Comparison of ENCODE assay signal across 8 mouse cellular contexts in genomic region chr11:4266271-4267201, GRCm38 (mm10). TPM values are rescaled to one million over a fixed set of nuclear protein-coding genes. Genes with fewer than 3 reads are reported as not detected.
DNase-seq lines count a peak whose midpoint lies in the region; ATAC-seq lines count a peak whose summit lies in the region.

No protein-coding gene starts in this region.

- peaks cover 37% of the 10 kb centered on the region for H3K4me1 ChIP-seq in midbrain, embryonic 10.5 days

- intact Hi-C loops in heart, postnatal 10 days (cut with DNase I) = loop anchor here (5.0 to 10.0 kb wide), 2 partner anchors 36 to 438 kb away; partner anchors contain the start of genes Uqcr10 and Zmat5

- DNase-seq in thymus, postnatal 4 days = peak; percentile 53
- DNase-seq in thymus, postnatal 0 days (ENCODE audit: low spot score) = no peak
- DNase-seq in embryo, embryonic 10.5 days (ENCODE audit: low spot score) = peak; percentile 50
- peak; percentile 69 to 77 for DNase-seq in heart, postnatal 10 days
- peak; percentile 48 to 80 for DNase-seq in kidney, postnatal 36 days
- peak; percentile 47 for DNase-seq in midbrain, embryonic 10.5 days (ENCODE audit: low spot score)
- no peak for DNase-seq in c-Kit-positive CD71-positive TER-119-positive erythroid progenitor cells, embryonic 14.5 days (ENCODE audit: low spot score)

- H3K9me3 ChIP-seq in midbrain, embryonic 10.5 days (replicated peaks) = no peaks in the 10 kb centered on the region

- WGBS in midbrain, embryonic 10.5 days = 1% methylated on average over 61 of the region's 61 CpGs

- no peak for ATAC-seq in megakaryocyte-erythroid progenitor cell, adult 5-6 weeks (replicated peaks; ENCODE audit: low FRiP score, low TSS enrichment, poor library complexity, severe bottlenecking)

- H3K27me3 ChIP-seq in midbrain, embryonic 10.5 days (ENCODE audit: low read depth, poor library complexity, severe bottlenecking) = peaks cover 98% of the 10 kb centered on the region

- no peaks in the 10 kb centered on the region for H3K36me3 ChIP-seq in midbrain, embryonic 10.5 days

- 0 out of 2 replicates have a peak overlapping the region, but pooled peaks have one; percentile 38 for H3K27ac ChIP-seq in midbrain, embryonic 10.5 days (replicated peaks)

- peak overlapping the region; percentile 63 for H3K4me3 ChIP-seq in midbrain, embryonic 10.5 days

RNA-seq across cellular contexts. Expression of gene Lif, which starts 9.2 kb away (rescaled TPM):
- 0.49 and 0.65 TPM in 2 replicates for polyA plus RNA-seq in thymus, postnatal 0 days (2015; fragmentation: Nextera tagmentation; extraction: Ambion mirVana)
- total RNA-seq in heart, postnatal 10 days (2021) = under 1 TPM; 0.55 to 0.62 TPM
- 0.21 TPM in 1 of 2 replicates, not detected in the other for polyA plus RNA-seq in midbrain, embryonic 10.5 days (2016; fragmentation: Nextera tagmentation; extraction: Ambion mirVana)
- total RNA-seq in megakaryocyte-erythroid progenitor cell, adult 5-6 weeks (2014; fragmentation: Nextera tagmentation) = not detected in 2 replicates
- 0.30 and 0.33 TPM in 2 replicates for total RNA-seq in megakaryocyte-erythroid progenitor cell, adult 5-6 weeks (2017)

RNA-seq across cellular contexts. Expression of gene Osm, which starts 30.3 kb away (rescaled TPM):
- polyA plus RNA-seq in thymus, postnatal 0 days (2015; fragmentation: Nextera tagmentation; extraction: Ambion mirVana) = 2.1 and 2.6 TPM in 2 replicates
- total RNA-seq in heart, postnatal 10 days (2021) = not detected
- polyA plus RNA-seq in midbrain, embryonic 10.5 days (2016; fragmentation: Nextera tagmentation; extraction: Ambion mirVana) = 0.05 TPM in 1 of 2 replicates, not detected in the other
- total RNA-seq in megakaryocyte-erythroid progenitor cell, adult 5-6 weeks (2014; fragmentation: Nextera tagmentation) = 3.3 and 5.6 TPM in 2 replicates
- 5.3 and 7.2 TPM in 2 replicates for total RNA-seq in megakaryocyte-erythroid progenitor cell, adult 5-6 weeks (2017)

RNA-seq across cellular contexts. Expression of gene Castor1, which starts 48.5 kb away (rescaled TPM):
- polyA plus RNA-seq in thymus, postnatal 0 days (2015; fragmentation: Nextera tagmentation; extraction: Ambion mirVana) = 37.9 and 45.8 TPM in 2 replicates
- 10 to 100 TPM in 1 of 2 experiments, 1 to 10 TPM in 1; 7.9 to 10.4 TPM for total RNA-seq in heart, postnatal 10 days (2021)
- polyA plus RNA-seq in midbrain, embryonic 10.5 days (2016; fragmentation: Nextera tagmentation; extraction: Ambion mirVana) = 2.7 and 3.4 TPM in 2 replicates
- total RNA-seq in megakaryocyte-erythroid progenitor cell, adult 5-6 weeks (2014; fragmentation: Nextera tagmentation) = 1.2 TPM in 1 of 2 replicates, not detected in the other
- total RNA-seq in megakaryocyte-erythroid progenitor cell, adult 5-6 weeks (2017) = 0.15 TPM in 1 of 2 replicates, not detected in the other

Comparison
In these comparisons a context has a peak if more than half of its experiments do, and no peak if none do; other contexts are left out.
1. DNase-seq: peak in thymus, postnatal 4 days (single experiment), embryo, embryonic 10.5 days (single experiment), heart, postnatal 10 days (2 of 2), kidney, postnatal 36 days (2 of 2) and midbrain, embryonic 10.5 days (single experiment); none in thymus, postnatal 0 days (single experiment) and c-Kit-positive CD71-positive TER-119-positive erythroid progenitor cells, embryonic 14.5 days (single experiment).